Mouse (Mus musculus): Measurements from ENCODE around the gene Cdc37. TPM values are rescaled to one million over a fixed set of nuclear protein-coding genes. Genes with fewer than 3 reads are reported as not detected.

Gene Cdc37
- total and polyA plus RNA-seq, 2 experiments from 2014 or later = 32.9 to 183 TPM

DNA sequence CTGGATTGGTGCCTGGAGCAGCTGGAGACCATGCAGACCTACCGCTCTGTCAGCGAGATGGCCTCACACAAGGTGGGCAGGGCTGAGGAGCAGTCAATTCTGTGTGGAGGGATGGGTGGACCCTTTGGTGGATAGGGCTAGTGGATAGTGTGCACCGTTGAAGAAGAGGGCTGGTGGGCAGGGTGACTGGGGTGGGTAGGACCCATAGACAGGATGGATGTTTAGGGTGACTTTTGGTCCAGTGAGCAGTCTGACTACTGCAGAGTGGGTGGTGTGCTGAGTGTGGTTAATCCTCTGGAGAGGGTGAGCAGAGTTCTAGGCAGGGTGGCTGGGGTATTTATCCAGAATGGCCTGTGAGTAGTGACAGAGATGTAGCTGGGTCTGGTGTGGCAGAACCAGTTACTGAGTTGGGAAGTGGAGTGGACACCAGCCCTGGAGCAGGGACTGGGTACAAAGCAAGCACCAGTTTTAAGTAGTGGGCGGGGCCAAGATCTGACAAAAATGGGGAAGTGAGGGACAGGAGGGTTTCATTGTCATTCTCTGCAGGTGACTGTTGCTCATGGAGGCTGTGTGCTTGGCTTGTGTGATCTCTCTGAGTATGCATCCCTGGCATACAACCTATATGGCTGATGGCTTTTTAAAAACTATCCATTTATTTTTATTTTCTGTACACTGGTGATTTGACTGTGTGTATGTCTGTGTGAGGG lies 45.2 kb upstream of the Cdc37 start:
- DNase-seq (ENCODE audit: low spot score) = no peak
- 88% methylated on average over 4 of the region's 4 CpGs for WGBS
- H3K4me1 ChIP-seq (ENCODE audit: control insufficient read depth, insufficient read depth) = no peaks in the 10 kb centered on the region
- H3K27me3 ChIP-seq (ENCODE audit: control insufficient read depth, insufficient read depth, low read length) = no peaks in the 10 kb centered on the region
- H3K4me2 ChIP-seq (ENCODE audit: low read depth, low read length) = no peak overlapping the region
- H3K9me3 ChIP-seq (replicated peaks; ENCODE audit: control insufficient read depth, low read length) = no peaks in the 10 kb centered on the region
- no peak for ATAC-seq (ENCODE audit: insufficient read depth, low read depth)
- TF ChIP-seq CTCF (IDR thresholded peaks at IDR 0.05; ENCODE audit: low read depth) (no peak), EP300 (IDR thresholded peaks at IDR 0.05; ENCODE audit: low read depth) (no peak)
- no peak overlapping the region for H3K9ac ChIP-seq (replicated peaks; ENCODE audit: low read depth, low read length)
- no peak overlapping the region for H3K27ac ChIP-seq (ENCODE audit: low read depth)
- no peak overlapping the region for H3K4me3 ChIP-seq (ENCODE audit: low read depth, low read length)
- H3K36me3 ChIP-seq (replicated peaks; ENCODE audit: control insufficient read depth, insufficient read depth, low read length) = peaks cover 52% of the 10 kb centered on the region

DNA sequence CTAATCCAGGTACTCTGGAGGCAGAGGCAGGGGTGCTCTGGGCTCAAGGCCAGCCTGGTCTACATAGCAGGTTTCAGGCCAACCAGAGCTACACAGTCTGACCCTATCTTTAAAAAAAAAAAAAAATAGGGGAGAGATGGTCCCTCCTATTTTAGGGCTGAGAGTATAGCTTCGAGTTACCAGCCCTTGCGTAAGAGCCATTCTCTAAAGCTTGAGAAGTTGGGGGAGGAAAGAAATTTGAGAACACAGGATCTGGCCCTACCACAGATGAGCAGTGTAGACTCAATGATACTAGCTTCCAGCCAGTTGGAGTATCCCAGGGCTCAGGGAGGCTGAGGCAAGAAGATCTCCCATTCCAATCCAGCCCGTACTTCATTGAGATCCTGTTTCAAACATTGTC lies 44.0 kb upstream of the Cdc37 start:
- no peak for ATAC-seq (ENCODE audit: insufficient read depth, low read depth)
- Histone ChIP-seq H3K36me3 (replicated peaks; ENCODE audit: control insufficient read depth, insufficient read depth, low read length) (peaks cover 42% of the 10 kb centered on the region), H3K9ac (replicated peaks; ENCODE audit: low read depth, low read length) (no peak overlapping the region), H3K4me2 (ENCODE audit: low read depth, low read length) (no peak overlapping the region), H3K4me1 (ENCODE audit: control insufficient read depth, insufficient read depth) (no peaks in the 10 kb centered on the region), H3K9me3 (replicated peaks; ENCODE audit: control insufficient read depth, low read length) (no peaks in the 10 kb centered on the region), H3K4me3 (ENCODE audit: low read depth, low read length) (no peak overlapping the region), H3K27me3 (ENCODE audit: control insufficient read depth, insufficient read depth, low read length) (no peaks in the 10 kb centered on the region), H3K27ac (ENCODE audit: low read depth) (no peak overlapping the region)
- TF ChIP-seq EP300 (IDR thresholded peaks at IDR 0.05; ENCODE audit: low read depth) = no peak
- no peak for TF ChIP-seq CTCF (IDR thresholded peaks at IDR 0.05; ENCODE audit: low read depth)
- 81% methylated on average over 3 of the region's 3 CpGs for WGBS
- no peak for DNase-seq (ENCODE audit: low spot score)

DNA sequence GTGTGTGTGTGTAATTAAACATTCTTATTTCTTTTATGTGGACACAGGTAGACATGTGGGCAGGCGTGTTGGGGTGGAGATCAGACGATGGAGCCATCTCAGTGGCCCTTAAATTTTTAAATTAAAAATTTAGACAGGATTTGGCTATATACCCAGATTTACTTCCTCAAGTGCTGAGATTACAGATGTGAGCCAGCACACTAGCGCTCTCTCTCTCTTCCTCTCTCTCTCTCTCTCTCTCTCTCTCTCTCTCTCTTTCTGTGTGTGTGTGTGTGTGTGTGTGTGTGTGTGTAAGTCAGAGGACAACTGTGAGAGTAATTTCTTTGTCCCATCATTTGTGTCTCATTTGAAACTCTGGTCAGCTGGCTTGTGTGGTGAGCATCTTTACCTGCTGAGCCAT lies 40.9 kb upstream of the Cdc37 start:
- Histone ChIP-seq H3K9ac (replicated peaks; ENCODE audit: low read depth, low read length) (no peak overlapping the region), H3K27me3 (ENCODE audit: control insufficient read depth, insufficient read depth, low read length) (no peaks in the 10 kb centered on the region), H3K4me3 (ENCODE audit: low read depth, low read length) (no peak overlapping the region), H3K4me1 (ENCODE audit: control insufficient read depth, insufficient read depth) (no peaks in the 10 kb centered on the region), H3K9me3 (replicated peaks; ENCODE audit: control insufficient read depth, low read length) (no peaks in the 10 kb centered on the region), H3K27ac (ENCODE audit: low read depth) (no peak overlapping the region), H3K36me3 (replicated peaks; ENCODE audit: control insufficient read depth, insufficient read depth, low read length) (peaks cover 38% of the 10 kb centered on the region), H3K4me2 (ENCODE audit: low read depth, low read length) (no peak overlapping the region)
- TF ChIP-seq CTCF (IDR thresholded peaks at IDR 0.05; ENCODE audit: low read depth) (no peak), EP300 (IDR thresholded peaks at IDR 0.05; ENCODE audit: low read depth) (no peak)
- ATAC-seq (ENCODE audit: insufficient read depth, low read depth) (no peak), DNase-seq (ENCODE audit: low spot score) (no peak)
- WGBS = 73% methylated on average over 3 of the region's 3 CpGs

DNA sequence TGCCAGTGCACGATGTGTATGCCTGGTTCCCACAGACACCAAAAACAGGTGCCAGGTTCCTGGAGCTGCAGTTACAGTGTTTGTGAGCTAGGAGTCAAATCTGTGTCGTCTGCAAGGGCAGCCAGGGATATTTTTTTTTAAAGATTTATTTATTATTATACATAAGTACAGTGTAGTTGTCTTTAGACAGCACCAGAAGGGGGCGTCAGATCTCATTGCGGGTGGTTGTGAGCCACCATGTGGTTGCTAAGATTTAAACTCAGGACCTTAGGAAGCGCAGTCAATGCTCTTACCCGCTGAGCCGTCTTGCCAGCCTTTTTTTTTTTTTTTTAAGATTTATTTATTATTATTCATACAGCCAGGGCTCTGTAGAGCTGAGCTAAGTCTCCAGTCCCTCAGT lies 40.1 kb upstream of the Cdc37 start:
- H3K4me3 ChIP-seq (ENCODE audit: low read depth, low read length) = no peak overlapping the region
- TF ChIP-seq CTCF (IDR thresholded peaks at IDR 0.05; ENCODE audit: low read depth) = no peak; the same call in 1 of the 2 replicates
- TF ChIP-seq EP300 (IDR thresholded peaks at IDR 0.05; ENCODE audit: low read depth) = no peak
- no peaks in the 10 kb centered on the region for H3K9me3 ChIP-seq (replicated peaks; ENCODE audit: control insufficient read depth, low read length)
- no peak for ATAC-seq (ENCODE audit: insufficient read depth, low read depth)
- 0 out of 2 replicates have a peak, but pooled peaks cover under 1% of the 10 kb centered on the region for H3K4me1 ChIP-seq (ENCODE audit: control insufficient read depth, insufficient read depth)
- no peak overlapping the region for H3K9ac ChIP-seq (replicated peaks; ENCODE audit: low read depth, low read length)
- peak; percentile 17 for DNase-seq (ENCODE audit: low spot score)
- no peak overlapping the region for H3K4me2 ChIP-seq (ENCODE audit: low read depth, low read length)
- H3K27me3 ChIP-seq (ENCODE audit: control insufficient read depth, insufficient read depth, low read length) = no peaks in the 10 kb centered on the region
- peaks cover 38% of the 10 kb centered on the region for H3K36me3 ChIP-seq (replicated peaks; ENCODE audit: control insufficient read depth, insufficient read depth, low read length)
- WGBS = 51% methylated on average over 7 of the region's 7 CpGs
- no peak overlapping the region for H3K27ac ChIP-seq (ENCODE audit: low read depth)

DNA sequence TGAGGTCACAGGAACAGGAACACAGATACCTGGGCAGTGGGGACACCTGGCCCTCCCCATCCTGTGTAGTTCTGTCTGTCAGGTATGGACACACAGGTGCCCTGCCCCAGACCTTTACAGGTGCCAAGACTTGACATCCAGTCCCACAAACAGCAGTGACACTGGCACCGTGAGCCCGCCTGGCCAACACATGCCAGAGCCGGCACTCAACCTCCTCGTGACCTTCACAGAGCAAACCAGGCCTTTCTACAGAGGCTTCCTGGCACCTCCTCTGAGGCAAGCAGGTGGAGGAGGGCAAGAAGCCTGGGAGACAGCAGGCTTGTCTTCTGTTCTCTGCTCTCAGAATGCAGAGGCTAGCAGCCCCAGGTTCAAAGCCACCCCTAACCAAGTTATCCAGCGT lies 35.7 kb upstream of the Cdc37 start:
- 47% methylated on average over 5 of the region's 5 CpGs for WGBS
- Histone ChIP-seq H3K4me1 (ENCODE audit: control insufficient read depth, insufficient read depth) (peaks cover 23% of the 10 kb centered on the region; the same call in 1 of the 2 replicates), H3K36me3 (replicated peaks; ENCODE audit: control insufficient read depth, insufficient read depth, low read length) (no peaks in the 10 kb centered on the region), H3K27me3 (ENCODE audit: control insufficient read depth, insufficient read depth, low read length) (no peaks in the 10 kb centered on the region), H3K9me3 (replicated peaks; ENCODE audit: control insufficient read depth, low read length) (no peaks in the 10 kb centered on the region), H3K4me2 (ENCODE audit: low read depth, low read length) (no peak overlapping the region), H3K27ac (ENCODE audit: low read depth) (peak overlapping the region; percentile 80), H3K4me3 (ENCODE audit: low read depth, low read length) (no peak overlapping the region), H3K9ac (replicated peaks; ENCODE audit: low read depth, low read length) (no peak overlapping the region)
- ATAC-seq (ENCODE audit: insufficient read depth, low read depth) (peak; percentile 37; the same call in 1 of the 2 replicates), DNase-seq (ENCODE audit: low spot score) (peak; percentile 27)
- TF ChIP-seq EP300 (IDR thresholded peaks at IDR 0.05; ENCODE audit: low read depth) (no peak), CTCF (IDR thresholded peaks at IDR 0.05; ENCODE audit: low read depth) (no peak)

DNA sequence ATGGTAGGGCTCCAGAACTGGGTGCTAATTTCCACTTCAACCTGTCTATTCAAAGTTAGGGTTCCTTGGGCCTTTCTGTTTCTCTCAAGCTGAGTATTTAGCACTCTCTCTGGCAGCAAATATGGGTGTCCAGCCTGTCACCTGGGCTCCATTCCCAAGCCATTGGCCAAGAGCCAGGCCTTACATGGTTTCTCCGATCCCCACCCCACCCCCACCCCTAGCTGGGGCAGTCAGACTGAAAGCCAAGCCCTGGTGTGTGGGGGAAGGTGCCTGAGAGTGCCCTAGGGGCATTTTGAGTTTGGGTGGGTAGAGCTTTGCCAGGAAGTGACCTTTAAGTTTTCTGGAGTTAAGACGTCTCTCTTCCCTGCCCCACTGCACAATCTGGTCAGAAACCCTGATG lies 35.0 kb upstream of the Cdc37 start:
- Histone ChIP-seq H3K9ac (replicated peaks; ENCODE audit: low read depth, low read length) (no peak overlapping the region; the same call in 1 of the 2 replicates), H3K27ac (ENCODE audit: low read depth) (peak overlapping the region; percentile 80), H3K4me1 (ENCODE audit: control insufficient read depth, insufficient read depth) (peaks cover 23% of the 10 kb centered on the region; the same call in 1 of the 2 replicates), H3K4me3 (ENCODE audit: low read depth, low read length) (peak overlapping the region; percentile 58), H3K36me3 (replicated peaks; ENCODE audit: control insufficient read depth, insufficient read depth, low read length) (no peaks in the 10 kb centered on the region), H3K4me2 (ENCODE audit: low read depth, low read length) (peak overlapping the region; percentile 77), H3K9me3 (replicated peaks; ENCODE audit: control insufficient read depth, low read length) (no peaks in the 10 kb centered on the region), H3K27me3 (ENCODE audit: control insufficient read depth, insufficient read depth, low read length) (no peaks in the 10 kb centered on the region)
- 33% methylated on average over 2 of the region's 2 CpGs for WGBS
- TF ChIP-seq CTCF (IDR thresholded peaks at IDR 0.05; ENCODE audit: low read depth) = no peak
- TF ChIP-seq EP300 (IDR thresholded peaks at IDR 0.05; ENCODE audit: low read depth) = no peak
- DNase-seq (ENCODE audit: low spot score) (peak; percentile 51), ATAC-seq (ENCODE audit: insufficient read depth, low read depth) (peak; percentile 29)
